Mouse (Mus musculus) testis, postnatal 10 days (tissue): ENCODE results near the gene Olfr1199.

Experiments used
- DNase-seq: peaks from one replicate; pipeline ENCODE4 v3.0.0; 2021; ENCODE audit warnings: low spot score

The Olfr1199 gene

DNA sequence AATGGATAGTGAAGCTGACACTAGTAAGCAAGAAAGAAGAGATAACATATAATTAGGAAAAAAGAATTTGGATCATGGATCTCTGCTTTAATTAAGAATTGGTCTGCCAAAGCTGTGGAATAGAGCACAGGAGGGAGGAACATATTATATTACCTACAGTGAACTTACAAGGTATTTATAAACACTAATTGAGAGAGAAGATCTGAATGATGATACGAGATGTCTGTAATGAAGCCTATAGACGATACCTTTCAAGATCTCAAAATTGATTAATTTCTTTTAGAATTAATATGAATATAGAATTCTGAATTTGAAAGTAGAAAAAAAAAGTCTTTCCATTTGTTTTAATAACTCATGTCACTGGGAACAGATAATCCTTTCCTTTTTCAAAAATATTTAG lies at the start of gene Olfr1199:
Olfr1199 (minus strand) TSS at position 101 of the 400 bp plus-strand sequence.
- no peak for DNase-seq

DNA sequence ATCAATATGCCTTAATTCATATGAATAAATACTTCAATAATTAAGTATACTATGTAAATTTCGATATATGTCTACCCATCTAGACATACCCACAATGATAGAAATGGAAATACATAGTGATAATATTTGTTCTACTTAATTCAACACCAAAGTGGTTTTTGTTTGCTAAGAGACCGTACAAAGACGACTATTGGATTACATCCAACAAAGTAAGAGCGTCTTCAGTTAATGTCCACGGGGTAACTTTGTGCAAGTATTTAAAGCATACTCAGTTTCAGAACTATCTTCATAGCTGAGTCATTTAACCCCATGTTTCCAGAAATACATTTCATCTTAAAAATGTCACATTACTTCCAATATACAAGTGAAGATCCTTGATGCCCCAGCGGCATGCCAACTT lies 32.5 kb upstream of the Olfr1199 start, which contains the start of gene Olfr1201:
Olfr1201 (plus strand) TSS at position 301 of the 400 bp plus-strand sequence.
- DNase-seq = no peak

DNA sequence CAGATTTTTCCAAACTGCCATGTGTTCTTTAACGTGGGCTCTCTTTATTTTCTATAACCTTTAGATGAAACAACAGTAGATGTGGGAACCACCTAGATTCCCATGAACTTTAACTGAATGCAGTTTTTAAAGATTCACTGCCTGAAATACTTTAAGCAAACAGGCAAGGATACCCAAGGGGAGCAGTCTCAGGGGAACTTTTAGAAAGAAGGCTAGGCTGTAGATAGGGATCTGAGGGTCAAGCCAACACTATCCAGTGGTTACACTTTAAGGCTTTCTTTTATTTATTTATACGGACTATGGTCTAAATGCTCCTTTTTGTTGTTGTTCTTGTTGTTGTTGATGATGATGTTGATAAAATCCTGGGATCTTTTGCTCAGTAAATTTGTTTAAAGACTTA lies 10.1 kb upstream of the Olfr1199 start, which contains the start of gene Olfr1200:
Olfr1200 (minus strand) TSS at position 101 of the 400 bp plus-strand sequence.
- DNase-seq = no peak

DNA sequence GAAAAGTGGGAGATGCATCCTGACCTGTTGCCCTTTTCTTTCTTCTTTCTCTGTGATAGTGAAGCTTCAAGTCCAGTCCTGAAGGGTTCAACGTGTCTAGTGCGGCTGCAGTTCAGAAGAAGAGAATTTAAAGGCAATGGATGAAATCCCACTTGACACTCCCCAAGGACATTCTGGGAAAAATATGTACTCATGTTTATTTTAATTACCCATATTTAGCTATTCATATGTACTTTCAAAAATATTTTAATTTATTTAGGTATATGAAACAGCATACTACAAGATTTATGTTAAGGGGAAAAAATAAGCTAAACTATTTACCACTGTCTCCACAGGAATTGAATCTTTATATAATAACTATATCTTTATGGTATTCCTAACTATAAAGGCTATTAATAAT lies 9.0 kb downstream of the Olfr1199 start, which contains the start of gene Olfr1198:
Olfr1198 (minus strand) TSS at position 101 of the 400 bp plus-strand sequence.
- DNase-seq = no peak

DNA sequence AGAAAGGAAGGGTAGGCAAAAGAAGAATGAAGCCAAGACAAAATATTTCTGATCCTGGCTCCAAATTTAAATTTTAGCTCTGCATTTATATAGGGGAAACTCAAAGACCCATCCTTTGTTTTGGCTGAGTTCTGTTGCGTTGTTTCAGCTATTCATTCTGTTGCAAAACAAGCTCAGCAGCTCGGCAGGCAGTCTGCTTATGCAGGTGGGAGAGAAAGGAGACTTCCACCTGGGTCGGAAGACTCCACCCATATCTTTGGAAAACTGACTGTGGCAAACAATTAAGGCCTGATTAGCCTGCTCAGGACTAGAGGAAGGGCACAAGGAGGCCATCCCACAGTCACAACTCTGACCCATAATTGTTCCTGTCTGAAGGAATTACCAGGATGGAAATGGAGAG lies 16.9 kb downstream of the Olfr1199 start:
- DNase-seq = no peak

DNA sequence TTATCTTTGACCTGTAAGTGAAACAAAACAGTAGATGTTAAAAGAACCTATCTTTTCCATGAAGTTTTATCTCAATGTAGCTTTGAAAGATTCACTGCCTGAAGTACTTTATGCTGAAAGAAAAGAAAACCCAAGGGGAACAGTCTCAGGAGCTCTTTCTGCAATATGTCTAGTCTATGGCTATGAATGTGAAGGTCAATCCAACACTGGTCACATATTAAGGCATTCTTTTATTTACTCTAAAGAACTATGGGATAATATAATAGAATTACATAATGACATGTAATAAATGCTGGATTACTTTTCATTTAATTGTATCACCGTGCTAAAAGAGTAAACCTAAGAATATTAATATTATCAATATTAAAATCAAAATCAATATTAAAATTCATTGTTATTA lies 28.0 kb downstream of the Olfr1199 start, which contains the start of gene Olfr1197:
Olfr1197 (minus strand) TSS at position 101 of the 400 bp plus-strand sequence.
- DNase-seq = no peak

DNA sequence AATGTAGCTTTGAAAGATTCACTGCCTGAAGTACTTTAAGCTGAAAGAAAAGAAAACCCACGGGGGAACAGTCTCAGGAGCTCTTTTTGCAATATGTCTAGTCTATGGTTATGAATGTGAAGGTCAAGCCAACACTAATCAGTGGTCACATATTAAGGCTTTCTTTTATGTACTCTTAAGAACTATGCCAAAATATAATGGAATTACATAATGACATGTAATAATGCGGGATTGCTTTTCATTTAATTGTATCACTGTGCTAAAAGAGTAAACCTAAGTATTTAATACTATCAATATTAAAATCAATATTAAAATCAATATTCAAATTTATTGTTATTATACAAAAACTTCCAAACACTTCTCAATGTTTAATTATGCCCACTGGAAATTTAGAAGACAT lies 55.8 kb downstream of the Olfr1199 start, which contains the start of gene Olfr1196:
Olfr1196 (minus strand) TSS at position 101 of the 400 bp plus-strand sequence.
- DNase-seq = no peak
